Mouse (Mus musculus) forebrain, postnatal 0 days (tissue): Measurements from ENCODE around the gene Hsd11b2. TPM values are rescaled to one million over a fixed set of nuclear protein-coding genes. Genes with fewer than 3 reads are reported as not detected.

ENCODE experiments used
- ATAC-seq: fragments of 200-750 bp; cut with Nextera tagmentation; 2 replicates; pipeline ENCODE4 v1.8.0; 2017; ENCODE audit warnings: mild to moderate bottlenecking, moderate library complexity
- DNase-seq: peaks from one replicate; pipeline ENCODE4 v3.0.0-alpha.2; 2015
- H3K27ac ChIP-seq: fragments of 300-500 bp; sonication (generic); 2 replicates; pipeline ENCODE4 v1.5.1; 2014; ENCODE audit warnings: low read depth, mild to moderate bottlenecking, antibody characterized with exemption, low read length, moderate library complexity, mixed read lengths
- H3K27me3 ChIP-seq: fragments of 300-500 bp; sonication (generic); 2 replicates; pipeline ENCODE4 v1.6.1; 2014; ENCODE audit warnings: mild to moderate bottlenecking, low read length, mixed read lengths; ENCODE audit not compliant: insufficient read depth
- H3K36me3 ChIP-seq: fragments of 300-500 bp; sonication (generic); 2 replicates; pipeline ENCODE4 v1.6.1; 2014; ENCODE audit warnings: mild to moderate bottlenecking, moderate library complexity; ENCODE audit not compliant: insufficient read depth
- H3K4me1 ChIP-seq: fragments of 300-500 bp; sonication (generic); 2 replicates; pipeline ENCODE4 v1.6.1; 2014; ENCODE audit warnings: antibody characterized with exemption; ENCODE audit not compliant: insufficient read depth
- H3K4me2 ChIP-seq: fragments of 300-500 bp; sonication (generic); 2 replicates; pipeline ENCODE4 v1.6.1; 2014; ENCODE audit warnings: low read depth, mild to moderate bottlenecking, moderate library complexity
- H3K4me3 ChIP-seq: fragments of 300-500 bp; sonication (generic); 2 replicates; pipeline ENCODE4 v1.5.1; 2014; ENCODE audit warnings: low read depth, low read length, mixed read lengths
- H3K9ac ChIP-seq: fragments of 300-500 bp; sonication (generic); 2 replicates; pipeline ENCODE4 v1.6.1; 2014; ENCODE audit warnings: mild to moderate bottlenecking
- H3K9me3 ChIP-seq: fragments of 300-500 bp; sonication (generic); 2 replicates; pipeline ENCODE4 v1.6.1; 2016; ENCODE audit warnings: low read length
- CTCF ChIP-seq: sonication (generic); IDR thresholded peaks from 2 replicates; pipeline ENCODE4 v1.5.1; 2016; ENCODE audit warnings: antibody characterized with exemption, control low read depth, low read depth
- WGBS: fragments of 180-500 bp; shearing (Covaris S2); extraction: QIAGEN DNeasy Blood & Tissue Kit; methylation state at CpG from one replicate; pipeline ENCODE4 v1.1.7; 2014; 5-methylcytosine and 5-hydroxymethylcytosine counted together
- polyA plus RNA-seq: library from polyadenylated mRNA; unstranded; fragments of >200 nt; fragmentation: Nextera tagmentation; extraction: Ambion mirVana; gene quantifications from 2 replicates; pipeline ENCODE4 v1.2.1, GENCODE M21; 2015
- total RNA-seq: library from RNA; depleted of rRNA; stranded (reverse); fragments of >200 nt; gene quantifications from 2 replicates; pipeline ENCODE4 v1.2.3, GENCODE M21; 2014

Hsd11b2 gene
- total and polyA plus RNA-seq, 2 experiments from 2014 or later, result 0.52 to 2.6 TPM

GRCm38 (mm10) chr8:105499787-105500186, 18.8 kb upstream of the Hsd11b2 start:
- TF ChIP-seq CTCF, result no peak
- Histone ChIP-seq H3K4me1 (peaks cover 16% of the 10 kb centered on the region), H3K4me2 (no peak overlapping the region), H3K4me3 (no peak overlapping the region), H3K36me3 (no peaks in the 10 kb centered on the region), H3K9ac (no peak overlapping the region), H3K9me3 (no peaks in the 10 kb centered on the region), H3K27me3 (no peaks in the 10 kb centered on the region), H3K27ac (no peak overlapping the region)
- no peak for ATAC-seq
- 77% methylated on average over 12 of the region's 12 CpGs for WGBS
- no peak for DNase-seq

GRCm38 (mm10) chr8:105504617-105505016, 13.9 kb upstream of the Hsd11b2 start:
- no peak for TF ChIP-seq CTCF
- Histone ChIP-seq H3K9ac (no peak overlapping the region), H3K4me2 (no peak overlapping the region), H3K9me3 (no peaks in the 10 kb centered on the region), H3K4me3 (no peak overlapping the region), H3K27me3 (no peaks in the 10 kb centered on the region), H3K4me1 (no peaks in the 10 kb centered on the region), H3K36me3 (no peaks in the 10 kb centered on the region), H3K27ac (no peak overlapping the region)
- 89% methylated on average over 3 of the region's 3 CpGs for WGBS
- ATAC-seq (no peak), DNase-seq (no peak)

DNA sequence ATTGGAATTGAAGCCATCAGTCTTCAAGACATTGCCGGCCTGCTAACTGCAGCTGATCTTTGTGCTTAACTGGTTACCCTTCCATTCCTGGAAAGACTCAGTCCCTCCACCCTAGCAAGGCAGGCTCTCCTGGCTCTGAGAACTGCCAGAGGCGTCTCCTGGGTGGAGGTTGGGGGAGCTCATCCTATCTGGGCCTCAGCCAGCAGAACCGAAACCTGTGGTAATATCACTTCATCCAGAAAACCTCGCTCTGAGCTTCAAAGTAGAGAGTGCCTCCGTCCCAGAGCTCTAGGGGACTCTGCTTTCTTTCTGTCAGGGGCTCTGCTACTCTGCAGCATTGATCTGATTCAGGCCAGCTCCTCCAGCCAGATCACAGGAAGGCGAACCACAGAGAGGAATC, 11.6 kb upstream of the Hsd11b2 start:
- no peaks in the 10 kb centered on the region for H3K4me1 ChIP-seq
- ATAC-seq (no peak), DNase-seq (no peak)
- no peaks in the 10 kb centered on the region for H3K9me3 ChIP-seq
- no peak overlapping the region for H3K4me3 ChIP-seq
- WGBS, result 82% methylated on average over 6 of the region's 6 CpGs
- no peaks in the 10 kb centered on the region for H3K27me3 ChIP-seq
- no peak for TF ChIP-seq CTCF
- H3K36me3 ChIP-seq, result no peaks in the 10 kb centered on the region
- H3K9ac ChIP-seq, result no peak overlapping the region
- no peak overlapping the region for H3K27ac ChIP-seq
- H3K4me2 ChIP-seq, result no peak overlapping the region

- TF ChIP-seq CTCF, result no peak
- no peak overlapping the region for H3K27ac ChIP-seq
Observed at GRCm38 (mm10) chr8:105508758-105509157, 9.8 kb upstream of the Hsd11b2 start.

DNA sequence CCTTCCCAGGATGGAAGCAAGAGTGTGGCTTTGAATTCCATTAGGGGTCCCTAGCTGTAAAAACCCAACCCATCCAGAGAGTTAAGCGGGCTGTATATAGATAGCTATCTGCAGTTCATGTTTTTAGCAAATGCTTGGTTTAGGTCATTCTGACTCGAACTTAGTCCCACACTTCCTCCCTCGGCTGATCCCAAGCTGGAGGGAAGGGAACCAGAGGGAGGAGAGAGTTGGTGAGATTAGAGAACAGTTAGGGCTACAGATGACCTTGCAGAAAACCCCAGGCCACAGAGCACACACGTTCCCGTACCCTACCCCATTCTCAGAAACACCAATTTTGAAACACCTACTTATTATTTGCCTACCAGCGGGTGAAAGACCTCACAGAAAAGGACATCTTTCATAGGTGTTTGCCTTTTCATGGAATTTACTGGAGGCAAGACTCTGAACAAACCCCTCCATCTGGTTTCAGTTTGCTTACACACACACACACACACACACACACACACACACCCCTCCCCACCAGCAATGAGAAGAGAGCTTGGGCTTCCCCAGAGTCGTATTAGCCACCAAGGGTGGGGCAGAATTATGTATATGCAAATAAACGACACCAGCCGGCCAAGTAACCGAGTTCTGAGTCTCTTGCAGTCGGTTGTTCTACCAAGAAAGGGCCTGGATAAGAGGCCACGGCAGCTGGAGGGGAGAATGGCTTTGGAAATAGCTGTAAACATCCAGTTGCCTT, 8.4 kb upstream of the Hsd11b2 start:
- 53% methylated on average over 12 of the region's 12 CpGs for WGBS
- Histone ChIP-seq H3K4me1 (no peaks in the 10 kb centered on the region), H3K27me3 (no peaks in the 10 kb centered on the region), H3K9ac (no peak overlapping the region), H3K9me3 (no peaks in the 10 kb centered on the region), H3K36me3 (no peaks in the 10 kb centered on the region), H3K4me2 (no peak overlapping the region), H3K4me3 (no peak overlapping the region), H3K27ac (no peak overlapping the region)
- ATAC-seq (no peak), DNase-seq (no peak)
- TF ChIP-seq CTCF, result no peak

More at GRCm38 (mm10) chr8:105508758-105509157, 9.8 kb upstream of the Hsd11b2 start:
- WGBS, result 33% methylated on average over 2 of the region's 2 CpGs
- H3K9ac ChIP-seq, result no peak overlapping the region
- no peaks in the 10 kb centered on the region for H3K27me3 ChIP-seq
- DNase-seq, result no peak
- H3K4me2 ChIP-seq, result no peak overlapping the region
- H3K36me3 ChIP-seq, result no peaks in the 10 kb centered on the region
- H3K4me1 ChIP-seq, result no peaks in the 10 kb centered on the region
- H3K4me3 ChIP-seq, result no peak overlapping the region
- ATAC-seq, result peak; percentile 27; the same call in 1 of the 2 replicates
- H3K9me3 ChIP-seq, result no peaks in the 10 kb centered on the region

GRCm38 (mm10) chr8:105514194-105514593, 4.4 kb upstream of the Hsd11b2 start:
- Histone ChIP-seq H3K36me3 (no peaks in the 10 kb centered on the region), H3K9ac (no peak overlapping the region), H3K27me3 (peaks cover 11% of the 10 kb centered on the region), H3K4me1 (peaks cover 11% of the 10 kb centered on the region; the same call in 1 of the 2 replicates), H3K4me3 (no peak overlapping the region), H3K4me2 (no peak overlapping the region), H3K27ac (no peak overlapping the region), H3K9me3 (no peaks in the 10 kb centered on the region)
- WGBS, result 93% methylated on average over 6 of the region's 6 CpGs
- ATAC-seq, result no peak
- no peak for DNase-seq
- no peak for TF ChIP-seq CTCF

- H3K9me3 ChIP-seq, result no peaks in the 10 kb centered on the region
- peaks cover 11% of the 10 kb centered on the region; the same call in 1 of the 2 replicates for H3K4me1 ChIP-seq
- H3K9ac ChIP-seq, result no peak overlapping the region
- H3K36me3 ChIP-seq, result no peaks in the 10 kb centered on the region
- WGBS, result 85% methylated on average over 5 of the region's 5 CpGs
- H3K27me3 ChIP-seq, result peaks cover 11% of the 10 kb centered on the region
- TF ChIP-seq CTCF, result no peak
- H3K4me2 ChIP-seq, result no peak overlapping the region
- no peak overlapping the region for H3K4me3 ChIP-seq
- H3K27ac ChIP-seq, result no peak overlapping the region
- no peak for ATAC-seq
- no peak for DNase-seq
Observed at GRCm38 (mm10) chr8:105514656-105515055, 3.9 kb upstream of the Hsd11b2 start.
